Mouse (Mus musculus) embryonic facial prominence, embryonic 10.5 days (tissue): ENCODE results near the gene Ccdc62. TPM values are rescaled to one million over a fixed set of nuclear protein-coding genes. Genes with fewer than 3 reads are reported as not detected.

Experiments used
- DNase-seq: peaks from one replicate; pipeline ENCODE4 v3.0.0-alpha.2; 2017; ENCODE audit warnings: low spot score
- H3K27ac ChIP-seq: fragments of 300-500 bp; sonication (generic); replicated peaks from 2 replicates; pipeline ENCODE4 v1.5.1; 2016; ENCODE audit warnings: mild to moderate bottlenecking
- H3K27me3 ChIP-seq: fragments of 300-500 bp; sonication (generic); replicated peaks from 2 replicates; pipeline ENCODE4 v1.6.1; 2016; ENCODE audit warnings: low read depth, mild to moderate bottlenecking; ENCODE audit not compliant: poor library complexity, severe bottlenecking
- H3K36me3 ChIP-seq: fragments of 300-500 bp; sonication (generic); replicated peaks from 2 replicates; pipeline ENCODE4 v1.6.1; 2016; ENCODE audit warnings: mild to moderate bottlenecking, moderate library complexity
- H3K4me1 ChIP-seq: fragments of 300-500 bp; sonication (generic); 2 replicates; pipeline ENCODE4 v1.6.1; 2016
- H3K4me3 ChIP-seq: fragments of 300-500 bp; sonication (generic); 2 replicates; pipeline ENCODE4 v1.5.1; 2016; ENCODE audit warnings: mild to moderate bottlenecking, moderate library complexity
- H3K9me3 ChIP-seq: fragments of 300-500 bp; sonication (generic); 2 replicates; pipeline ENCODE4 v1.6.1; 2016; ENCODE audit warnings: mild to moderate bottlenecking
- WGBS: fragments of 180-500 bp; shearing (Covaris S2); methylation state at CpG from one replicate; pipeline ENCODE4 v1.1.7; 2016; 5-methylcytosine and 5-hydroxymethylcytosine counted together
- polyA plus RNA-seq: library from polyadenylated mRNA; unstranded; fragments of >200 nt; fragmentation: Nextera tagmentation; extraction: Ambion mirVana; gene quantifications from 2 replicates; pipeline ENCODE4 v1.2.1, GENCODE M21; 2016

The Ccdc62 gene
- polyA plus RNA-seq, 1 experiment from 2014 or later, result 5.9 TPM

GRCm38 (mm10) chr5:123986925-123987324, 56.4 kb downstream of the Ccdc62 start:
- WGBS, result 53% methylated on average over 2 of the region's 2 CpGs
- no peaks in the 10 kb centered on the region for H3K9me3 ChIP-seq
- no peak overlapping the region for H3K27ac ChIP-seq

GRCm38 (mm10) chr5:123987511-123987910, 57.0 kb downstream of the Ccdc62 start:
- Histone ChIP-seq H3K36me3 (no peaks in the 10 kb centered on the region; the same call in 1 of the 2 replicates), H3K27ac (0 out of 2 replicates have a peak overlapping the region, but pooled peaks have one; percentile 1), H3K4me3 (no peak overlapping the region), H3K27me3 (no peaks in the 10 kb centered on the region; the same call in 1 of the 2 replicates), H3K9me3 (no peaks in the 10 kb centered on the region), H3K4me1 (peaks cover 61% of the 10 kb centered on the region)
- DNase-seq, result no peak
- 76% methylated on average over 4 of the region's 4 CpGs for WGBS

More at GRCm38 (mm10) chr5:123986925-123987324, 56.4 kb downstream of the Ccdc62 start:
- no peak for DNase-seq
- no peaks in the 10 kb centered on the region; the same call in 1 of the 2 replicates for H3K36me3 ChIP-seq
- H3K4me3 ChIP-seq, result no peak overlapping the region
- H3K4me1 ChIP-seq, result peaks cover 56% of the 10 kb centered on the region
- H3K27me3 ChIP-seq, result no peaks in the 10 kb centered on the region

- Histone ChIP-seq H3K27ac (no peak overlapping the region), H3K27me3 (no peaks in the 10 kb centered on the region; the same call in 1 of the 2 replicates), H3K36me3 (no peaks in the 10 kb centered on the region; the same call in 1 of the 2 replicates), H3K4me3 (no peak overlapping the region), H3K9me3 (no peaks in the 10 kb centered on the region), H3K4me1 (peaks cover 57% of the 10 kb centered on the region)
- WGBS, result 81% methylated on average over 20 of the region's 20 CpGs
- DNase-seq, result no peak
Measured at GRCm38 (mm10) chr5:123989941-123990885, 59.7 kb downstream of the Ccdc62 start.

GRCm38 (mm10) chr5:123991321-123991720, 60.8 kb downstream of the Ccdc62 start:
- H3K9me3 ChIP-seq, result no peaks in the 10 kb centered on the region
- H3K4me3 ChIP-seq, result no peak overlapping the region
- H3K27ac ChIP-seq, result no peak overlapping the region
- no peaks in the 10 kb centered on the region; the same call in 1 of the 2 replicates for H3K36me3 ChIP-seq
- no peak for DNase-seq
- no peaks in the 10 kb centered on the region; the same call in 1 of the 2 replicates for H3K27me3 ChIP-seq
- WGBS, result 83% methylated on average over 6 of the region's 6 CpGs
- H3K4me1 ChIP-seq, result peaks cover 61% of the 10 kb centered on the region

- 85% methylated on average over 10 of the region's 10 CpGs for WGBS
- Histone ChIP-seq H3K36me3 (peaks cover 5% of the 10 kb centered on the region), H3K4me1 (peaks cover 57% of the 10 kb centered on the region), H3K27me3 (no peaks in the 10 kb centered on the region; the same call in 1 of the 2 replicates), H3K4me3 (no peak overlapping the region), H3K27ac (no peak overlapping the region), H3K9me3 (no peaks in the 10 kb centered on the region)
- DNase-seq, result no peak
Measured at GRCm38 (mm10) chr5:123992193-123992637, 61.7 kb downstream of the Ccdc62 start.

GRCm38 (mm10) chr5:123992794-123993193, 62.3 kb downstream of the Ccdc62 start:
- no peaks in the 10 kb centered on the region; the same call in 1 of the 2 replicates for H3K27me3 ChIP-seq
- H3K36me3 ChIP-seq, result peaks cover 10% of the 10 kb centered on the region
- H3K4me3 ChIP-seq, result no peak overlapping the region
- H3K27ac ChIP-seq, result no peak overlapping the region
- 30% methylated on average over 5 of the region's 5 CpGs for WGBS
- peaks cover 56% of the 10 kb centered on the region for H3K4me1 ChIP-seq
- peak; percentile 85 for DNase-seq
- no peaks in the 10 kb centered on the region for H3K9me3 ChIP-seq

GRCm38 (mm10) chr5:123993263-123994036, 63.0 kb downstream of the Ccdc62 start:
- WGBS, result 61% methylated on average over 7 of the region's 7 CpGs

GRCm38 (mm10) chr5:123994468-123994867, 64.0 kb downstream of the Ccdc62 start:
- Histone ChIP-seq H3K4me1 (peaks cover 50% of the 10 kb centered on the region), H3K27me3 (no peaks in the 10 kb centered on the region; the same call in 1 of the 2 replicates), H3K36me3 (peaks cover 11% of the 10 kb centered on the region), H3K4me3 (no peak overlapping the region), H3K27ac (no peak overlapping the region), H3K9me3 (no peaks in the 10 kb centered on the region)
- no peak for DNase-seq
- 95% methylated on average over 7 of the region's 7 CpGs for WGBS

More at GRCm38 (mm10) chr5:123993263-123994036, 63.0 kb downstream of the Ccdc62 start:
- peaks cover 51% of the 10 kb centered on the region for H3K4me1 ChIP-seq
- H3K36me3 ChIP-seq, result peaks cover 11% of the 10 kb centered on the region
- DNase-seq, result no peak
- no peaks in the 10 kb centered on the region for H3K9me3 ChIP-seq
- no peak overlapping the region for H3K4me3 ChIP-seq
- H3K27me3 ChIP-seq, result no peaks in the 10 kb centered on the region; the same call in 1 of the 2 replicates
- H3K27ac ChIP-seq, result peak overlapping the region; percentile 44; the same call in 1 of the 2 replicates

GRCm38 (mm10) chr5:123995388-123995787, 64.9 kb downstream of the Ccdc62 start:
- no peak for DNase-seq
- no peaks in the 10 kb centered on the region for H3K9me3 ChIP-seq
- WGBS, result 74% methylated on average over 6 of the region's 6 CpGs
- H3K27ac ChIP-seq, result no peak overlapping the region
- H3K27me3 ChIP-seq, result no peaks in the 10 kb centered on the region; the same call in 1 of the 2 replicates
- H3K36me3 ChIP-seq, result peaks cover 18% of the 10 kb centered on the region
- no peak overlapping the region for H3K4me3 ChIP-seq
- peaks cover 41% of the 10 kb centered on the region for H3K4me1 ChIP-seq

- no peak for DNase-seq
- peaks cover 22% of the 10 kb centered on the region for H3K36me3 ChIP-seq
- no peak overlapping the region for H3K4me3 ChIP-seq
- no peak overlapping the region; the same call in 1 of the 2 replicates for H3K27ac ChIP-seq
- H3K4me1 ChIP-seq, result peaks cover 33% of the 10 kb centered on the region
- H3K9me3 ChIP-seq, result no peaks in the 10 kb centered on the region
- H3K27me3 ChIP-seq, result no peaks in the 10 kb centered on the region; the same call in 1 of the 2 replicates
- 92% methylated on average over 10 of the region's 10 CpGs for WGBS
Measured at GRCm38 (mm10) chr5:123996194-123996593, 65.7 kb downstream of the Ccdc62 start.

GRCm38 (mm10) chr5:123996695-123997094, 66.2 kb downstream of the Ccdc62 start:
- H3K9me3 ChIP-seq, result no peaks in the 10 kb centered on the region
- H3K4me3 ChIP-seq, result no peak overlapping the region
- no peaks in the 10 kb centered on the region; the same call in 1 of the 2 replicates for H3K27me3 ChIP-seq
- peaks cover 28% of the 10 kb centered on the region for H3K4me1 ChIP-seq
- 89% methylated on average over 14 of the region's 14 CpGs for WGBS
- no peak for DNase-seq
- H3K27ac ChIP-seq, result no peak overlapping the region; the same call in 1 of the 2 replicates
- peaks cover 22% of the 10 kb centered on the region for H3K36me3 ChIP-seq

GRCm38 (mm10) chr5:123997211-123997751, 66.8 kb downstream of the Ccdc62 start:
- Histone ChIP-seq H3K9me3 (no peaks in the 10 kb centered on the region), H3K27me3 (no peaks in the 10 kb centered on the region; the same call in 1 of the 2 replicates), H3K27ac (no peak overlapping the region; the same call in 1 of the 2 replicates), H3K4me3 (no peak overlapping the region), H3K36me3 (peaks cover 27% of the 10 kb centered on the region), H3K4me1 (peaks cover 23% of the 10 kb centered on the region)
- no peak for DNase-seq
- 89% methylated on average over 24 of the region's 24 CpGs for WGBS
